Mouse (Mus musculus) embryo, embryonic 11.5 days (tissue): Measurements from ENCODE around the gene Zfp459.
A peak's percentile ranks its signal among the peaks of the same experiment; 100 is the strongest.
"Not testable (repeated sequence)": the region's sequence is repeated elsewhere in the genome, so short reads cannot be mapped to it uniquely, and the experiment has no call there.

Experiments
- DNase-seq: peaks from one replicate; pipeline ENCODE4 v3.0.0-alpha.2; 2012; ENCODE audit warnings: low read depth, low spot score

The Zfp459 gene

DNA sequence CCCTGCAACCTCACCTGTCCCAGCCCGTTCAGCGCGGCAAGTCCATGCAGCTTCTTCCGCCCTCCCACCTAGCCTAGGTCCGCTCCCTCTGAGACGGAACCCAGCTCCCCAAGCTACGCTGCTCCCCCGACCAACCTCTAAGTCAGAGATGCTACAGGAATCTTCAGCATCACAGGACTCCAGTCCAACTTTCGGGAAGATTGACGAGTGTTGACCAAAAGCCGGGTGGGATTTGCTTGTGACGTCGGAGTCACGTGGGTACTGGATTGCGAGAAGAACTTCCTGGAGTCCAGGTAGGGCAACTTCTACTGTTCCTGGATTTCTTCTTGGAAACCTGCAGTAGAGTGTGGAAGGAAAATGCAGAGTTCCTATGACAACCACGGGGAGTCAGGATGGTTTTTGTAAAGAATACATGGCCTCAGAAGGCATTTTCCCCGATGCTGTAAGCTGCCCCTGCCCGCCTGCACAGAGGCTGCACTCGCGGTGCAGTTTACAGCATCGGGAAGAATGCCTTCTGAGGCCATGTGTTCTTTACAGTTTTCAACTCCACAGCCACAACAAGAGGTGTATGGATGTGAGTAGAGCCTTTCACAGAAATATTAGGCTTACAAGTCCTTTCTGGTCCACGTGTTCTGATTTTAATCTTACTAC, at the start of gene Zfp459:
Gene Zfp459 (minus strand): TSS at position 212 of the 651 bp plus-strand sequence.
- peak; percentile 51 for DNase-seq

DNA sequence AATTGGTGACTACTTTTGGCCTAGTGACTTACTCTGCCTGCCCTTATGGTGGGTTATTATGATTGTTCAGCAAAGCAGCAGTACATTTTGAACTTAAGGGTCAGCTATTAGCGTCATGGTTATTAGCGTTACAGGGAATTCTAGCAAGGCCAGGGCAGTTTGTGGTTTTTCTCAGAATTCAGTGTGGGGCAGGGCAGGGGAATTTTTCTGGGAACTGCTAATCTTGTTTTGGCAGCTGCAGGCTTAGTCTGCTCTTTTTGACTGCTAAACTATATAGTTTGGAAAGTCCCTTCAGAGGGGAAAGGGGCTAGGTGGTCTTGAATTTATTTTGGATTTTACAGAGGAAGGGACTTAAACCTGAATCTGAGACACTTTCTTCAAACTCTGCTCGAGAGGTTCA, 48.1 kb upstream of the Zfp459 start:
- no peak for DNase-seq

DNA sequence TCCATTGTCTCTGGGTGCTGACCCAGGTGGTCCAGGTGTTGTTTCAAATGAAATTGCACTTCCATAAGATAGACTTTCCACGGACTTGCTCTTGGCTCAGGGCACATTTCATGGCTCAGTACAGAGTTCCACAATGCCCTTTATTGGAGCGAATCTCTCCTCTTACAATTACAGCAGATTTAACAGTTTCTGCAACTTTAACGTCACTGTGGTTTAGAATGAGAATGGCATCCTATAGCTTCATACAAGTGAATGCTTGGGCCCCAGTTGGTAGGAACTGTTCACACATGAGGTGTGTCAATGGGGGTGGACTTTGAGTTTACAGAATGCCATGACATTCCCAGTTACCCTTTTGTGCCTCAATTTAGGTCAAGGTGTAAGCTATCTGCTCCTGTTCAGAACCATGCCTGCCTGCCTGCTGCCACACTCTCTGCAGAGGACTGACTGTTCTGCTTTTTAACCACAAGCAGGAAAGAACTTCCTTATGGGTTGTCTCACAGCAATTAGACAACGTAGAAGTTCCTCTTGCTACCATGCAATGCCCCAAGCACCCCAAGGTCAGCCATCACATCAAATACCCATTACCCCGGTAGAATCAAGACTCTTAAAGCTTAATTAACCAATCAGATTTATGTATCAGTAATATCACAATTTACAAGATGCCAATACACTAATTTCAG, 42.4 kb upstream of the Zfp459 start:
- not testable (repeated sequence) for DNase-seq

GRCm38 (mm10) chr13:67452021-67452309, 30.7 kb upstream of the Zfp459 start:
- DNase-seq: no peak

DNA sequence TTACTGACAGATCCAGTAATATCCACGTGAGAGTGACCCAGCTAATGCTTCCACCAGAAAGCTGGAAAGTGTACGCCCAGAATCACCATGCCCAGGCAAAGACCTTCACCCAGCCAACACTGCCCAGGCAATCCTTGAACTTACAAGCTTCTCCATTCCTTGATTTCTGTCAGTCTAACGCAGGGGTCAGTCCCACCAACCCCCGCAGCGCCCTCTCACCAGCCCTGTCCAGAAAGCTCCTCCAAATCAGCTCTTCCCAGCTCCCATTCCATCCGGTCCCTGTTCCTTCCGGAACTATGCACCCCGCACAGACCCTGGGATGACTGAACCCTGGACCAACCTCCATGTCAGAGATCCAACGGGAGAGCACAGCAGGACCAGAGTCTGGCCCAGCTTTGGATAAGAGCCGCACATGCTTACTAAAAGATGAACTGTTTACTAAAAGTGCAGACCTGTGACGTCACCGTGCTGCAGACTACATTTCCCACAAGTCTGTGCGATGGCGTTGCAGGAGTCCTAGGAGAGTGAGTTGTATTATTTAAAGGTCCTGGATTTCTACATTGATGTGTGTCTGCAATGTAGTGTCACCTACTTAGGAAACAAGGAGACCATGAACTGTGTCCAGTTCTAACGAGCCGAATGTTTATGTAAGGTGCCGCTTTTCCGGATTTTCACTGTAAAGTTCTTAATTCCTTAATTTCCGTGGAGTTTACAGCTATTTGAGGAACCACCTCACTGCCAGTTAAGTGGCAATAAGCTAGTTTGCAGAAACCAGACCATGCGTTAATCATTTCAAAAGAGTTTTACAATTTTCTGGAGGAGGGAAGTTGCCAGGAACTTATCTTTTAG, 30.2 kb upstream of the Zfp459 start, which contains the start of gene Zfp874a:
Gene Zfp874a (minus strand): TSS at position 453 of the 849 bp plus-strand sequence.
- peak; percentile 67 for DNase-seq

GRCm38 (mm10) chr13:67437095-67437494, 15.9 kb upstream of the Zfp459 start:
- not testable (repeated sequence) for DNase-seq

DNA sequence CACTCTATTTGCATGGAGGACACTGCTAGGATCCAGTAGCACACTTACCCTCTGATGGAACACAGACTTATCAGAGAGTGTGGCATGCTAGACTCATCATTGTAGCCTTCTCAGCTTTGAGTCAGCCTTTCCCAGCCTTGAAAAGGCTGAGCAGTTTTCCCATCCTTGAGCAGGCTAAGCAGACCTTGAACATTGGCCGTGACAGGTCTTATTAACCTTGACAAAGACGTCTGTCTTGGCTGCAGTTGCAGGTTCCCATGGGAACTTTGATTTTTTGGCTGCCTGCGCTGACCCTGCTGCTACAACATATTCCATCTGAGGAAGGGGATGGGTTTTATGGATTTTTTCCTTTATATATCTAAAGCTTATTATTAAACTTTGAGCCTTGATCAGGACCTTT, 6.9 kb upstream of the Zfp459 start:
- no peak for DNase-seq

DNA sequence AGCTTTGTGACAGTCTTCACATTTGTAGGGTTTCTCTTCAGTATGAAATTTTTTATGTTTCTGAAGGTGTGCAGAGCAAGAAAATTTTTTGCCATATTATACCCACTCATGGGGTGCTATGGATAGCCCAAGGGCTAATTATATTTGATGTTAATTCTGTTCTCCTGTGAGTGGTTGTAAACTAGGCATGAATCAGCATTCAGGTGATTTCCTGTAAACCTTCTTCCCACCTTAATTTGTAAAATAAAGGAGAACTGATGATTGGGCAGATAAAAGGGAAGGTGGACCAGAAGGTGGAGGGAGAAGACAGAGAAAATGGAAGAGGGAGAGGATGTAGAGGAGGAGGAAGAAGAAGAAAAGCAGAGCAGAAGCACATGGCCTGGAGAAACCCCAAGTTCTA, 4.5 kb upstream of the Zfp459 start:
- DNase-seq: not testable (repeated sequence)

DNA sequence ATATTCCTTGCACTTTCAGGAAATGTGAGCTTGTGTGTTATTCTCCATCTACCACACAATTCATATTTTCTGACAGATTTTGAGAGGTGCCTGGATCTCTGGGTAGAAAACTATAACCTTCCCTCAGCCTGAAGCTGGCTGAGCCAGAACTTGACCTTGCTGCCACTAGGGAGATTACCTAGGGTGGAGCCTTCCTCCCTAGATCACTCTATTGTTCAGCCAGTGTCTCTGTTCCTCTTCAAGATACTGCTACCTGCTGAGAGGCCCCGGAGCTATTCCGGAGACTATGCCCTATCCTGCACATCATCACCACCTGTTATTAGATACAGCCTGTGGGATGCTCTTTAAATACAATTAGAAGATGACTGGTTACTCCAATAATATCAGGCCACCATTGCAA, 1.3 kb upstream of the Zfp459 start:
- not testable (repeated sequence) for DNase-seq

DNA sequence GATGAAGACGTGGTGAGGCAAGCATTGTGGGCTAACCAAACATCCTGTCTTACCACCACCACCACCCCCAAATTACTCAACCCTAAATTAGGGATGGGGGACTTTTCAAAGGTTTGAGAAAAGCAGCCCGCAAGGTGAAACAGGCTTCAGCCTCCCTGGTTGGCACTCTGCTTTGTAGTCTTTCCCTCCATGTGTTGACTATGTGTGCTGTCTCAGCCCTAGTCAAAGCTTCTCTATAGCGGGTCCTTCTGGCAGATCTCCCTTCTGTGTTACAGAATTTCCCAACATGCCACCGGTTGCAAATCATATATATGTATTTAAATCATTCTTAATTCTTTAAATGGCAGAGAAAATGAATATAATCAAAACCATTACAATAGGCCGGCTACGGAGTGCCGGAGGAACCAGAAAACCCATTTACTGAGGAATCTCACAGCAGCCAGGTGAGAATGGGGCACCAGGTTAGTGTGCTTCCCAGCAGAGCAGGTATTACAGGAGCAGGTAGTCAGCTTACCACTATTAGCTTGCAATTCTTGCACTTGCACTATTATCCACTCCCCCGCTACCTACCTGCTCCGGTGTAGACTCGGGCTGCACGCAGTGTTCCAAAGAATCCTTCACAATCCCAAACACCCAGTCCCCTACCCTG, 536 bp downstream of the Zfp459 start:
- no peak for DNase-seq

DNA sequence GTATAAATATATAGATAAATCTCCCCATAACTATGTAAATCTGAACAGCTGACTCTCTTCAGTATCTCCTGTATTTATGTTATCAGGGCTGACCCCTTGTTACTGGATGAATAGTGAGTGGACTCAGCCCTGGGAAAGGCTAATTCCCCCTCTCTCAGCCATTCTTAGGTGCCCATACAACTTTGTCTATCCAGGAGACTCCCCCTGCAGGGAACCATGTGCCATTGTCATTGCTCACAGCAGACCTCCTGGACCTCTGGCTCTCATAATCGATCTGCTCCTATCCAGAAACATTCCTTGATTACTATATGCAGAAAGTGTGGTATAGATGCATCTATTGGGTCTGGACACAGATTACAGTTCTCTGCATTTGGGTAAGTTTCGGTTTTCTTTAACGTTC, 4.4 kb downstream of the Zfp459 start:
- no peak for DNase-seq

GRCm38 (mm10) chr13:67415759-67416158, 5.5 kb downstream of the Zfp459 start:
- no peak for DNase-seq

- not testable (repeated sequence) for DNase-seq
Measured at GRCm38 (mm10) chr13:67413634-67414033, 7.6 kb downstream of the Zfp459 start.

DNA sequence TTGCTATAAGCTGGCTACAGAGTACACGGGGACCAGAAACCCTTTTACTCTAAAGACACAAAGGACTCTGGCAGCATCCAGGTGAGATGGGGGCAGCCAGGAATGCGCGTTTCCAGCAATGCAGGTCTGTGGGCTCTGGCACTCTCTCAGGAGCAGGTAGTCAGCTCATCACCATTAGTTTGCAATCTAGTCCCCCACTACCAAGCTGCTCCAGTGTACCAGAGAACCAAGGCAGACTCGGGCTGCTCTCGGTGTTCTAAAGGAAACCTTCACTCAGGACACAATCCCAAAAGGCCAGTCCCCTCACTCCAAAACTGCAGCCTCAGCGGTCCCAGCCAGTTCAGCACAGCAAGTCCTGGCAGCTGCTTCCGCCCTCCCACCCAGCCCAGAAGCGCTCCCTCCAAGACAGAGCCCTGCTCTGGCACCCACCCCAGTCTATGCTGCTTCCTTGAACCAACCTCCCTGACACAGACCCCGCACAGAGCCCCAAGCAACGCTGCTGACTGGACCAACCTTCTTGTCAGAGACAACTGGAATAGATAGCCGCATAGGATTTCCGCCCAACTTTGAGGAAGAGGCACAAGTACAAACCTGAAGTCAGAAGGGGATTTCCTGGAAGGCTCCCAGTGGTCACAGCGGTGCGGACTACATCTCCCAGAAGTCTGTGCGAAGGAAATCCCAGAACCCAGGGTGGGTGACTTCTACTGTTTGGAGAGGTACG, 21.9 kb downstream of the Zfp459 start, which contains the start of gene Zfp429:
Gene Zfp429 (minus strand): TSS at position 637 of the 721 bp plus-strand sequence.
- DNase-seq: peak; percentile 30

- DNase-seq: not testable (repeated sequence)
Measured at GRCm38 (mm10) chr13:67376255-67376654, 45.0 kb downstream of the Zfp459 start.

- peak; percentile 43 for DNase-seq
Measured at GRCm38 (mm10) chr13:67375050-67375911, 45.9 kb downstream of the Zfp459 start, which contains the start of the genes Gm28041 and Zfp456. Gm28041 (minus strand) TSS chr13:67375733. Zfp456 (minus strand) TSS chr13:67375810.

DNA sequence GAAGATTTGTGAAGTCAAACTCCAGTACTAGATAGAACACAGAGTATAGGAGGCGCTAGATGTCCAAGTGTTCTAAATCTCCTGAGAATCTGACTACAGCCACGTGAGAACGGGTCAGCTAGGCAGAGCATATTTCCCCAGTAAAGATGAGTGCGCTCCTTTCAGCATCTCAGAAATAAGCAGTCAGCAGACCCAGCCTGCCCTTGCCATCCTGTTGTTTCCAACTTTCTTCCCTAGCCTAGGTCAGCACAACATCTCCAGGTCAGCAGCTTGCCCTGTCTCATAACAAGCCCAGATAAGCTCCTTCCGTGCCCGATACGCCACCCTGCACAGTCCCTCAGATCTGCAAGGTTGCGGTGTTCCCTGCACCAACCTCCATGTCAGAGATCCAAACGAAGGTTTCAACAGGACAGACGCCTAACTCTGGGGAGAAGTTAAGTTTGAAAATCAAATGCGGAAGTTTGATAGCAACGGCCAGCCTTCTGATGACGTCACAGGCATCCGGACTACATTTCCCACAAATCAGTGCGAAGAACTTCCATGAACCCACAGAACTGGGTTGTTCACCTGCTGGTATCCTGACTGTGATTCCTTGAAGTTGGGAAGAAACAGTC, 61.0 kb downstream of the Zfp459 start, which contains the start of the genes Gm28044 and Zfp953:
Gene Gm28044 (minus strand): TSS at position 406 of the 614 bp plus-strand sequence.
Gene Zfp953 (minus strand): TSS at position 475 of the 614 bp plus-strand sequence.
- DNase-seq: peak; percentile 80
